Mouse (Mus musculus) right cerebral cortex, postnatal 25 days (tissue): ENCODE data around the gene Snrpa.
"Not testable (repeated sequence)": the region's sequence is repeated elsewhere in the genome, so short reads cannot be mapped to it uniquely, and the experiment has no call there.

Experiments
- DNase-seq: peaks from one replicate; pipeline ENCODE4 v3.0.0; 2022

Snrpa gene

DNA sequence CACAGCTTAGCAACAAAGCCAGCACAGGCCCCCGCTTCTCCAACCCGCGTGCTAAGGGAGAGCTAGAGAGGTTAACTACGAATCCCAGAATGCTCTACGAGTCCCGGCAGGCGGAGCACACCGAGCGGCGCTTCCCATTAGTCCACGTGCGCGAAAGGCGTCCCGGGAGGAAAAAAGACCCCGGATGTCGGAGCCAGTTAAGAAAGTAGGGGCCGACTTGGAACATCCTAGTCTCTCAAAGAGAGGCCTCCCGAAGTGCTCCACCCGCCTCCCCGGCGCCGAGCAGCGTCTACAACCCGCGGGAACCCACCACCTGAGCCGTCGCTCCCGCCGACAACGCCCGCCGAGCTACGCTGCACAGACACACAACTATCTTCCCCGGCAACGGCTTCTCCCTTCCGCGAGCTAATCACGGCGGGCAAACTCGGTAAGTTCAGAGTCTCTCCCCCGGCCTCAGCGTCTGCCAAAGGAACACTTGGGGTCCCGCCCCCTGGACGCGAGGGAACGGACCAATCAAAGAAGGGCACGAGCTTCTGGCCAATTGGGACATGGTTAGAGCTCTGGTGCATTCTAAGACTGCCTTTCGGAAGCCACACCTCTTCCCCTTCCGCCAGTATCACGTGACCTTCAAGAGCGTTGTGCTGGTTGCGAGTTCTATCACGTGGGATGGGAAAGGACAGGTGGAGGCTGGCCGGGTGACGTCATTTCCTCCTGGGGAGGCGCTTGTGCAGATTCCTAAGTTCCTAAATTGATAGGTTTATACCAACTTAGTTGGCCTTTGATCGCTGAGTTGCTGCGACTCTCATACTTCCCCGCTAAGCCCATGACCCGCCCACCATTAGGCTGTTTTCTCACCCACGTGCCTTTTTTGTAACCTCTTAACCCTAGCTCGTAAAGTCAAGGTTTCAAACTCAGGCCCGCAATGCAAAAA, at the start of gene Snrpa, which contains the start of gene BC024978:
TSS of gene Snrpa (minus strand) at position 591 of the 931 bp plus-strand sequence.
TSS of gene BC024978 (plus strand) at position 101 of the 931 bp plus-strand sequence.
- peak; percentile 95 for DNase-seq

GRCm38 (mm10) chr7:27244088-27244487, 48.0 kb upstream of the Snrpa start:
- not testable (repeated sequence) for DNase-seq

DNA sequence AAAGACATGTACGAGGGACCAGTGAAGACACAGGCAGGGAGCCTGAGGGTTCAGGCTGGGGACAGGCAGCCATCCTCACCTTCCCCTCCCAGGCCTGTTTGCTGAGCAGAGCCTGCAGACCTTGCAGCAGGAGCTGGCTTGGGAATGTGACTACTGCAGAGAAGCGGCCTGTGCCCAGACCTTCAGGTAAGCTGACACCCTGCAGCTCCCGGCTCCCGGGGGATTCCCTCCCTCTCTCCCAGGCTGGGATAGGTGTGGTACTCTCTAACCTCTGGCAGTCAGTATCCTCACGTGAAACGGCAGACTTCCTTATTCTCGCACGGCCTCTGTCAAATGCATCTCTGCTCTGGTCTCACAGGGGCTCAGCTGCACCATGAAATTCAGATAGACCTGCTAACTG, 47.1 kb upstream of the Snrpa start:
- no peak for DNase-seq

- no peak for DNase-seq
Observed at GRCm38 (mm10) chr7:27238568-27238967, 42.5 kb upstream of the Snrpa start.

DNA sequence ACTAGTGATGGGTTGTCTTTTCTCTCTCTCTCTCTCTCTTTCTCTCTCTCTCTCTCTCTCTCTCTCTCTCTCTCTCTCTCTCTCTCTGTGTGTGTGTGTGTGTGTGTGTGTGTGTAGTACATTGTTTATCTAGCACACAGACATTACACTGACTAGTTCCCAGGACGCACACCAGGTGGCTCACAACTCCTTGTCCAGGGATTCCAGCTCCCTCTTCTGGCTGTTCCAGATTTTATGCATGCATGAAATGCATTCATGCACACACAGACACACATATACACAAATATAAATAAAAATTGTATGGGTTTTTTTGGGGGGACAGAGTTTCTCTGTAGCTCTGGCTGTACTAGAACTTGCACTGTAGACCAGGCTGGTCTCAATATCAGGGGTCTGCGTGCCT, 41.5 kb upstream of the Snrpa start:
- DNase-seq: no peak

DNA sequence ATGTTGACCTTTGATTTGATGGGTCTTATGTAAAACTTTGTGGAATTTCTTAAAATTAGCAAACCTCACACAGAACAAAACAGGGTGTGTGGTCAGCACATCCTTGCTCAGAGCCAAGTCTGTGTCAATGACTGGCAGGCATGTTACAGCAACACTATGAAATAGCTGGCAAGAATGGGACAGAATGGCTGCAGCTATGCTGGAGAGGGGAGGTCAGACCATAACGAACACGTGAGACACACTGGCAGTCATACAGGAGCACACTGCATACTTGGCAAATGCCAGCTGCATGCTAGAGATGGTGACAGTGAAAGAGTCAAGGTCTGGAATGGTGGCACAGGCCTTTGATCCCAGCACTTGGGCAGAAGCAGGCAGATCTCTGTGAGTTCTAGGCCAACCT, 39.7 kb upstream of the Snrpa start:
- DNase-seq: no peak

GRCm38 (mm10) chr7:27233300-27233699, 37.2 kb upstream of the Snrpa start:
- no peak for DNase-seq

DNA sequence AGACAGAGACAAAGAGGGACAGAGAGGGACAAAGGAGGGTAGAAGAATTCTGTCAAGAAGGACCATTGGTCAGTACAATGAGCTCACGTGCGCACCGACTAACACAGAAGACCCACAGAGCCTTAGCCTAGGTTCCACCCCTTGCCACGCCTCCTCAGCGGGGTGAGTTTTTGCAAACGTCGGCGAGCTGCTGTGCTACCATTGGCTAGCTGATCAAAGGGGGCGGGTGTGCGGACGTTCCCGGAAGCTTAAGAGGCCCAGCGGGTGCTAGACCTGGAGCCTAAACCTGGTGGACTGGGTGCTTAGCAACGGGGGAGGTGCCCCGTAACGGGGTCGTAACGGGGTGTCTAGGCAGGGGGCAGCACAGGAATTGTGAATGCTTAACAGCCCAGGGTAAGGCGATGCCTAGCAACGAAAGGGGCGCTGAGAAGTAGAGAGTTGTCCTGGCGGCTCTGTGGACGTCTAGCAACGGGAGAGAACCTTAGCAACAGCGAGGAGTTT, 36.8 kb upstream of the Snrpa start, which contains the start of gene Coq8b:
TSS of gene Coq8b (plus strand) at position 243 of the 501 bp plus-strand sequence.
- peak; percentile 91 for DNase-seq

DNA sequence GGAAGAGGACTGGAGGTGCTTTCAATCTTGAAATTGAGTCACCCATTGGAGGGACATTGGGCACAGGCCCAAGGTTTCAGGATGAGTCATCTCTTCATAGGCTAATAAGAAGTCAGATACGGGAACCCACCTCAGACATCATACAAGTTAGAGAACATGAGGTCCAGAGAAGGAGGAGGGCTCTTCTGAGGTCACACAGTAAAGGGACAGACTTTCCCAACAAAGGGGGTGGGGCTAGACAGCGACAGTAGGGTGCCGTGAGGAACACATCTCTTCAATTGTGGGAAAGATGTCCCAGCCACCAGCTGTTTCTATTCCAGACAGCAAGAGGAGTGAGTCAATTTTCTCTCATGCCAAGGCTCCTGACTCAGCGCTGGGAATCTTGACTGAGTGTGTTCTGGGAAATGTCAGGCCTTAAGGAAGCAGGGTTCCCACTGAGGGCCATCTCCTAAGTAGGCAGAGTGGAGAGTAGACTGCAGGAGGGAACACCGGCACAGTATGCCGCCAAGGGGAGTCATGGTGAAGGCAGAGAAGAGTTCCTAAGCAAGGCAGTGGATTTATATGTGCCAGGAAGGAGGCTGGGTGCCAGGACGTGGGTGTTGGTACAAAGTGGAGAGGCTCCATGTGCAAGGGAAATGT, 35.7 kb upstream of the Snrpa start:
- peak; percentile 83 for DNase-seq

DNA sequence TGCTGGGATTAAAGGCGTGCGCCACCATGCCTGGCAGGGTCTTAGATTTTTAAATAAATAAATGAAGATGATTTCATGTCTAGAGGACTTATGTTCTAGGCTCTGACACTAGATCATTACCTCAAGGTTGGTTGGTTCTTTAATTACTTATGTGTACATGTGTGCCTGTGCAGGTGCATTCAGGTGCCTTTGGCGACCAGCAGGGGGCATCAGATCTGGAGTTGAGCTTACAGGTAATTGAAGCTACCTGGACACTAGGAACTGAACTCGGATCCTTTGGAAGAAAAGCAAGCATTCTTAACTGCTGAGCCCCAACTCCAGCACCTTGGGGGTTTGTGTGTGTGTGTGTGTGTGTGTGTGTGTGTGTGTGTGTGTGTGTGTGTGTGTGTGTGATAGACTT, 34.7 kb upstream of the Snrpa start:
- no peak for DNase-seq

GRCm38 (mm10) chr7:27228865-27229264, 32.8 kb upstream of the Snrpa start:
- no peak for DNase-seq

- peak; percentile 94 for DNase-seq
Observed at GRCm38 (mm10) chr7:27228281-27228821, 32.3 kb upstream of the Snrpa start, which contains the start of gene Itpkc. TSS of gene Itpkc (minus strand) at chr7:27228661.

GRCm38 (mm10) chr7:27227676-27228075, 31.6 kb upstream of the Snrpa start:
- DNase-seq: no peak

DNA sequence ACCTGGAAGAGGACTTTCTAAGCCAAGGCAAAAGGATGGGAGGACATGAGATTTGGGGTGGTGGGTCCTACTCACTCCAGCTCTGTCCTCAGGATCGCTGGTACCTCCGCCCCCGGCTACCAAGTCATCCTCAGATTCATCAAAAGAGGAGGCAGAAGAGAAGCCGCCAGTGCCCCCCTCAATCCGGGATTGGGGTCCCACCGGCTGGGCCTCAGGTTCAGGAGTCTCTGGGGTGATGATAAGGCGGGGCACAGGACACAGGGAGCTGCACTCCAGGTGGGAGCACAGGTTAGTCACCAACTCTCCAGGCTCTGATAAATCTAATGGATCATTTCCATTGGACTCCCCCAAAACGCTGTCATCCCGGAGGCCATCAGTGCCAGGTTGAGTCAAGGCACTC, 31.2 kb upstream of the Snrpa start:
- no peak for DNase-seq

- no peak for DNase-seq
Observed at GRCm38 (mm10) chr7:27224877-27225575, 29.0 kb upstream of the Snrpa start.

GRCm38 (mm10) chr7:27222538-27222937, 26.5 kb upstream of the Snrpa start:
- no peak for DNase-seq

DNA sequence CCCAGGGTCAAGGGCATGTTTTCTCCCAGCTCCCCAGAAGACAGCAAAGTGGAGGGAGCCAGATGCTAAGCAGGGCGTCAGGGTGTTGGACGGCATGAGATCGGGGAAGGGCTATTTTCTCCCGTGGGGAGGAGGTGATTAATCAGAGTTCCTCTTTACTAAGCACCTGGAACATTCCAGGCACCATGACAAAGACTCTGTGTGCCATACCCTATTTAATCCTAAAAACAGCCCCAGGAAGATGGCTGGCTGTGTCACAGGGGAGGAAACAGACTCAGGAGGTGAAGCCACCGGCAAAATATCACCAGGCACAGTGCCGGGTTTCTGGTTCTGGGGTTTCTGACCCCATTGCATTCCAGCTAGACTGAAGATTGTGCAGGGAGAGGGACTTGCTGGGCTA, 25.9 kb upstream of the Snrpa start:
- no peak for DNase-seq

DNA sequence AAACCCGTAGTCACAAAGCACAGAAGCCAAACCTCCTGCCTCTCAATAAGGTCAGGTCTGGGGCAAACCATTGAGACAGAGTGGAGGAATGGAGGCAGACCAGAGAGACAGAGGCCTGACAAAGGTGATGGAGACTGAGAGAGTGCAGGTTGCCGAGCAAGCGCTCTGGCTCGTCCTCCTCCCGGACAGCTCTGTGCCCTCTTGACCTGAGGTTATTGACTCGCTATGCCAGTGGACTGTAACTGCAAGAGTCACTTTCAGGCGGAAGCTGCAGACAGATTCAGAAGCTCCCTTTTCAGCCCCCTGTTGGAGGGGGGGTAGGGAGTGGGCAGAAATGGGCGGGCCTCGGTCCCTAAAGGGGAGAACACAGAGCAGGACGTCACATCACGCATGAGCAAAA, 23.9 kb upstream of the Snrpa start:
- no peak for DNase-seq

- no peak for DNase-seq
Observed at GRCm38 (mm10) chr7:27218586-27218985, 22.5 kb upstream of the Snrpa start.

GRCm38 (mm10) chr7:27212626-27213025, 16.6 kb upstream of the Snrpa start:
- no peak for DNase-seq

- no peak for DNase-seq
Observed at GRCm38 (mm10) chr7:27203730-27204449, 7.8 kb upstream of the Snrpa start.

DNA sequence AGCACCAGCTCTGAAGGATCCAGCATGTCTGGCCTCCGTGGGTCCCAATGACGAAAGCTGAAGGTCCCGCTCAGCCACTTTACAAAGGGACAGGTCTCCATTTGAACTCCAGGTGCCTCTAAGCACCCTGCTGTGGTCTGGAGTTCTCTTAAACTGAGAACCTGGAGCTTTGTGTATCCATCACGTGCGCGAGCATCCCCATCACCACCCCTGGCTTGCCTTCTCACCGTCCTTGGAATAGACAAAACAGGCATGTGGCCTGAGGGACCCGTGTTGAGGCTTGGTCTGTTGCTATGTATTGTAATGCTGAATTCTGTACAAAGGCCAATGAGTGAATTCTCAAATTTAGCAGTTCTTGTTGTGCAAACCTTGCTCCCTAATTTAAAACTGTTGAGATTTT, 2.7 kb upstream of the Snrpa start:
- no peak for DNase-seq
